Mouse (Mus musculus) olfactory bulb, adult 2 months (tissue): ENCODE measurements around the gene Sdk2.
A peak's percentile ranks its signal among the peaks of the same experiment; 100 is the strongest.

ENCODE experiments used
- CTCF ChIP-seq: fragments of 200-500 bp; IDR thresholded peaks from 2 replicates; pipeline ENCODE4 v1.5.1; 2012; ENCODE audit warnings: low read depth, mild to moderate bottlenecking, low read length, moderate library complexity; ENCODE audit not compliant: insufficient read depth
- POLR2A ChIP-seq: fragments of 200-500 bp; IDR thresholded peaks from 2 replicates; pipeline ENCODE4 v1.6.1; 2012; ENCODE audit warnings: mild to moderate bottlenecking, low read depth, low read length, moderate library complexity; ENCODE audit not compliant: insufficient read depth

GRCm38 (mm10) chr11:114040391-114041035, 26.3 kb downstream of the Sdk2 start:
- peak; percentile 18; the same call in 1 of the 2 replicates for TF ChIP-seq CTCF
- no peak for TF ChIP-seq POLR2A
